Mouse (Mus musculus): ENCODE data around the gene B9d1.

GRCm38 (mm10) chr11:61504713-61505257 is at the start of gene B9d1:
- no peak; the same call in 1 of the 2 replicates for TF ChIP-seq POLR2A (IDR thresholded peaks at IDR 0.05; ENCODE audit: low read depth, low read length)
- peak; percentile 98 for TF ChIP-seq CTCF (IDR thresholded peaks at IDR 0.05; ENCODE audit: extremely low read depth, insufficient read length, insufficient replicate concordance, low read depth, low read length)
